Mouse (Mus musculus) E14TG2a.4 (cell line): ENCODE results near the gene Diras1.

Experiments used
- CTCF ChIP-seq: conservative IDR thresholded peaks from 2 replicates; pipeline ENCODE4 v1.5.1; 2014; ENCODE audit warnings: low read length
- NANOG ChIP-seq: IDR thresholded peaks from 2 replicates; pipeline ENCODE4 v1.6.1; 2014; ENCODE audit warnings: borderline replicate concordance, low read length, mixed read lengths

GRCm38 (mm10) chr10:80994621-80995020, 30.8 kb downstream of the Diras1 start:
- no peak for TF ChIP-seq CTCF
- TF ChIP-seq NANOG = no peak
